Comparison of ENCODE assay signal across 21 mouse cellular contexts in genomic region chr13:21997821-21998220, GRCm38 (mm10). TPM values are rescaled to one million over a fixed set of nuclear protein-coding genes. Genes with fewer than 3 reads are reported as not detected.
DNase-seq lines count a peak whose midpoint lies in the region; ATAC-seq and TF ChIP-seq lines count a peak whose summit lies in the region.
"Had no signal": no experiment of that assay in that cellular context is flagged by ENCODE, and none has a peak within 500 bp of the region (broad histone marks: within the 10 kb centered on the region; RNA-seq: fewer than 3 reads in every experiment).

No protein-coding gene starts in this region.

- WGBS in heart, embryonic 15.5 days = 12% methylated on average over 4 of the region's 4 CpGs
- WGBS in midbrain, embryonic 10.5 days = 4% methylated on average over 4 of the region's 4 CpGs
- WGBS in midbrain, embryonic 13.5 days = 4% methylated on average over 4 of the region's 4 CpGs
- 7% methylated on average over 4 of the region's 4 CpGs for WGBS in embryonic facial prominence, embryonic 12.5 days
- 7% methylated on average over 4 of the region's 4 CpGs for WGBS in limb, embryonic 12.5 days
- WGBS in cerebellum, adult 2 months = 6% methylated on average over 4 of the region's 4 CpGs

- no peak for TF ChIP-seq POLR2A in cerebellum, adult 2 months (IDR thresholded peaks at IDR 0.05; ENCODE audit: borderline replicate concordance, insufficient read depth, low read length)

- TF ChIP-seq CTCF in cerebellum, adult 2 months (IDR thresholded peaks at IDR 0.05; ENCODE audit: borderline replicate concordance, insufficient read depth, low read depth, low read length) = no peak

- no peak for DNase-seq in heart, adult 9 months (ENCODE audit: low spot score in 2 of 2)
- no peak for DNase-seq in midbrain, embryonic 10.5 days (ENCODE audit: low spot score)
- DNase-seq in adrenal gland, adult 2 months = no peak
- no peak for DNase-seq in cerebellum, adult 2 months
- DNase-seq: cerebellum, adult 8-10 months; embryo, embryonic 11 days; heart, postnatal 10 days; kidney, postnatal 36 days; lung, postnatal 36 days; thymus, postnatal 36 days had no signal

- H3K9me3 ChIP-seq in heart, embryonic 15.5 days (replicated peaks) = no peaks in the 10 kb centered on the region
- no peaks in the 10 kb centered on the region for H3K9me3 ChIP-seq in midbrain, embryonic 10.5 days (replicated peaks)
- H3K9me3 ChIP-seq in midbrain, embryonic 13.5 days = no peaks in the 10 kb centered on the region
- H3K9me3 ChIP-seq in embryonic facial prominence, embryonic 12.5 days = no peaks in the 10 kb centered on the region
- H3K9me3 ChIP-seq in limb, embryonic 12.5 days = no peaks in the 10 kb centered on the region
- H3K9me3 ChIP-seq: limb, embryonic 13.5 days had no signal

- H3K9ac ChIP-seq in heart, embryonic 15.5 days = no peak overlapping the region
- no peak overlapping the region for H3K9ac ChIP-seq in midbrain, embryonic 13.5 days (replicated peaks)
- H3K9ac ChIP-seq in embryonic facial prominence, embryonic 12.5 days = no peak overlapping the region
- H3K9ac ChIP-seq in limb, embryonic 12.5 days (replicated peaks) = no peak overlapping the region
- H3K9ac ChIP-seq: limb, embryonic 13.5 days had no signal

- H3K36me3 ChIP-seq in heart, embryonic 15.5 days = no peaks in the 10 kb centered on the region
- no peaks in the 10 kb centered on the region for H3K36me3 ChIP-seq in midbrain, embryonic 10.5 days
- no peaks in the 10 kb centered on the region for H3K36me3 ChIP-seq in midbrain, embryonic 13.5 days
- H3K36me3 ChIP-seq in embryonic facial prominence, embryonic 12.5 days = no peaks in the 10 kb centered on the region
- H3K36me3 ChIP-seq in limb, embryonic 12.5 days = no peaks in the 10 kb centered on the region
- H3K36me3 ChIP-seq: limb, embryonic 13.5 days had no signal

- peak overlapping the region; percentile 62; the same call in 1 of the 2 replicates for H3K4me2 ChIP-seq in heart, embryonic 15.5 days
- no peak overlapping the region for H3K4me2 ChIP-seq in midbrain, embryonic 13.5 days (replicated peaks)
- peak overlapping the region; percentile 33; the same call in 1 of the 2 replicates for H3K4me2 ChIP-seq in embryonic facial prominence, embryonic 12.5 days (replicated peaks)
- peak overlapping the region; percentile 35; the same call in 1 of the 2 replicates for H3K4me2 ChIP-seq in limb, embryonic 12.5 days

- peak overlapping the region; percentile 35; the same call in 1 of the 2 replicates for H3K4me3 ChIP-seq in heart, embryonic 15.5 days
- H3K4me3 ChIP-seq in midbrain, embryonic 10.5 days = peak overlapping the region; percentile 55
- no peak overlapping the region for H3K4me3 ChIP-seq in midbrain, embryonic 13.5 days (replicated peaks)
- no peak overlapping the region for H3K4me3 ChIP-seq in embryonic facial prominence, embryonic 12.5 days
- H3K4me3 ChIP-seq in limb, embryonic 12.5 days (replicated peaks) = no peak overlapping the region
- H3K4me3 ChIP-seq in cerebellum, adult 2 months (replicated peaks; ENCODE audit: insufficient read depth, low read depth, low read length) = no peak overlapping the region

- no peak overlapping the region for H3K27ac ChIP-seq in heart, embryonic 15.5 days
- no peak overlapping the region for H3K27ac ChIP-seq in midbrain, embryonic 10.5 days (replicated peaks)
- no peak overlapping the region for H3K27ac ChIP-seq in midbrain, embryonic 13.5 days
- H3K27ac ChIP-seq in embryonic facial prominence, embryonic 12.5 days = no peak overlapping the region
- no peak overlapping the region for H3K27ac ChIP-seq in limb, embryonic 12.5 days
- H3K27ac ChIP-seq in cerebellum, adult 2 months (ENCODE audit: insufficient read depth, low read length) = no peak overlapping the region
- H3K27ac ChIP-seq: limb, embryonic 13.5 days; stomach, postnatal 0 days had no signal

- H3K4me1 ChIP-seq in heart, embryonic 15.5 days (replicated peaks) = peaks cover 19% of the 10 kb centered on the region
- H3K4me1 ChIP-seq in midbrain, embryonic 10.5 days = peaks cover 35% of the 10 kb centered on the region
- H3K4me1 ChIP-seq in midbrain, embryonic 13.5 days (replicated peaks) = peaks cover 8% of the 10 kb centered on the region; the same call in 1 of the 2 replicates
- H3K4me1 ChIP-seq in embryonic facial prominence, embryonic 12.5 days = peaks cover 3% of the 10 kb centered on the region; the same call in 1 of the 2 replicates
- H3K4me1 ChIP-seq in limb, embryonic 12.5 days (replicated peaks) = peaks cover 16% of the 10 kb centered on the region; the same call in 1 of the 2 replicates
- no peaks in the 10 kb centered on the region for H3K4me1 ChIP-seq in cerebellum, adult 2 months (ENCODE audit: control insufficient read depth, insufficient read depth, low read length)

- ATAC-seq in heart, embryonic 15.5 days (replicated peaks; ENCODE audit: insufficient number of reproducible peaks, insufficient read depth, low FRiP score, low read depth) = no peak
- no peak for ATAC-seq in midbrain, embryonic 13.5 days
- ATAC-seq in embryonic facial prominence, embryonic 12.5 days (ENCODE audit: insufficient number of reproducible peaks, insufficient read depth, low FRiP score, low TSS enrichment) = no peak
- no peak for ATAC-seq in limb, embryonic 12.5 days (ENCODE audit: insufficient number of reproducible peaks, insufficient read depth, low FRiP score, low TSS enrichment, low read depth)
- ATAC-seq: CD4-positive, CD25-positive, alpha-beta regulatory T cell, adult 4 months; Patski had no signal

- peaks cover 78% of the 10 kb centered on the region for H3K27me3 ChIP-seq in heart, embryonic 15.5 days
- peaks cover 95% of the 10 kb centered on the region for H3K27me3 ChIP-seq in midbrain, embryonic 10.5 days (ENCODE audit: low read depth, poor library complexity, severe bottlenecking)
- peaks cover 95% of the 10 kb centered on the region for H3K27me3 ChIP-seq in midbrain, embryonic 13.5 days
- peaks cover 79% of the 10 kb centered on the region for H3K27me3 ChIP-seq in embryonic facial prominence, embryonic 12.5 days
- peaks cover 87% of the 10 kb centered on the region for H3K27me3 ChIP-seq in limb, embryonic 12.5 days
- H3K27me3 ChIP-seq in cerebellum, adult 2 months (ENCODE audit: control insufficient read depth, insufficient read depth, low read length) = peaks cover 17% of the 10 kb centered on the region; the same call in 1 of the 2 replicates
- H3K27me3 ChIP-seq: Patski had no signal

RNA-seq across cellular contexts. Expression of gene Prss16, which starts 11.7 kb away (rescaled TPM):
- 9.5 and 113 TPM in 2 replicates for polyA plus RNA-seq in heart, embryonic 15.5 days (2015; fragmentation: Nextera tagmentation; extraction: Ambion mirVana)
- polyA plus RNA-seq in midbrain, embryonic 10.5 days (2016; fragmentation: Nextera tagmentation; extraction: Ambion mirVana) = not detected in 2 replicates
- polyA plus RNA-seq in midbrain, embryonic 13.5 days (2015; fragmentation: Nextera tagmentation; extraction: Ambion mirVana) = not detected in 2 replicates
- 0.69 and 0.95 TPM in 2 replicates for polyA plus RNA-seq in embryonic facial prominence, embryonic 12.5 days (2016; fragmentation: Nextera tagmentation; extraction: Ambion mirVana)
- 1.2 TPM in 2 replicates for polyA plus RNA-seq in limb, embryonic 12.5 days (2016; fragmentation: Nextera tagmentation; extraction: Ambion mirVana)
- total RNA-seq in adrenal gland, adult 2 months (2021) = under 1 TPM in 1 of 2 experiments, not detected in 1; 0.61 TPM
- 0.35 and 1.0 TPM in 2 replicates for polyA plus RNA-seq in adrenal gland, adult 2 months (2012; rRNA removed)
- polyA plus RNA-seq in cerebellum, adult 2 months (2012; rRNA removed) = 0.36 and 1.1 TPM in 2 replicates
- total RNA-seq: gastrocnemius, adult 18-20 months; heart, postnatal 10 days had no signal
- polyA plus RNA-seq: midbrain, postnatal 0 days had no signal

RNA-seq across cellular contexts. Expression of gene Pom121l2, which starts 16.8 kb away (rescaled TPM):
- polyA plus RNA-seq in heart, embryonic 15.5 days (2015; fragmentation: Nextera tagmentation; extraction: Ambion mirVana) = not detected in 2 replicates
- 0.11 TPM in 1 of 2 replicates, not detected in the other for polyA plus RNA-seq in midbrain, embryonic 10.5 days (2016; fragmentation: Nextera tagmentation; extraction: Ambion mirVana)
- polyA plus RNA-seq in midbrain, embryonic 13.5 days (2015; fragmentation: Nextera tagmentation; extraction: Ambion mirVana) = not detected in 2 replicates
- polyA plus RNA-seq in embryonic facial prominence, embryonic 12.5 days (2016; fragmentation: Nextera tagmentation; extraction: Ambion mirVana) = 0.33 TPM in 1 of 2 replicates, not detected in the other
- 0.30 and 0.32 TPM in 2 replicates for polyA plus RNA-seq in limb, embryonic 12.5 days (2016; fragmentation: Nextera tagmentation; extraction: Ambion mirVana)
- not detected for total RNA-seq in adrenal gland, adult 2 months (2021)
- polyA plus RNA-seq in adrenal gland, adult 2 months (2012; rRNA removed) = not detected in 2 replicates
- not detected in 2 replicates for polyA plus RNA-seq in cerebellum, adult 2 months (2012; rRNA removed)
- total RNA-seq: gastrocnemius, adult 18-20 months; heart, postnatal 10 days had no signal
- polyA plus RNA-seq: CD4-positive, CD25-positive, alpha-beta regulatory T cell, adult 4 months; midbrain, postnatal 0 days; Patski; spleen, adult 2 months; stomach, postnatal 0 days had no signal

RNA-seq across cellular contexts. Expression of gene Hist1h2ah, which starts 37.5 kb away (rescaled TPM):
- 3.5 TPM in 1 of 2 replicates, not detected in the other for polyA plus RNA-seq in heart, embryonic 15.5 days (2015; fragmentation: Nextera tagmentation; extraction: Ambion mirVana)
- 10.6 and 11.4 TPM in 2 replicates for polyA plus RNA-seq in midbrain, embryonic 10.5 days (2016; fragmentation: Nextera tagmentation; extraction: Ambion mirVana)
- 6.2 TPM in 1 of 2 replicates, not detected in the other for polyA plus RNA-seq in midbrain, embryonic 13.5 days (2015; fragmentation: Nextera tagmentation; extraction: Ambion mirVana)
- 8.0 and 8.3 TPM in 2 replicates for polyA plus RNA-seq in embryonic facial prominence, embryonic 12.5 days (2016; fragmentation: Nextera tagmentation; extraction: Ambion mirVana)
- polyA plus RNA-seq in limb, embryonic 12.5 days (2016; fragmentation: Nextera tagmentation; extraction: Ambion mirVana) = 24.8 and 50.4 TPM in 2 replicates
- total RNA-seq in adrenal gland, adult 2 months (2021) = 10 to 100 TPM; 14.2 to 18.9 TPM
- 1.0 and 16.0 TPM in 2 replicates for polyA plus RNA-seq in adrenal gland, adult 2 months (2012; rRNA removed)
- not detected in 2 replicates for polyA plus RNA-seq in cerebellum, adult 2 months (2012; rRNA removed)
- polyA plus RNA-seq: CD4-positive, CD25-positive, alpha-beta regulatory T cell, adult 4 months; stomach, postnatal 0 days had no signal

RNA-seq across cellular contexts. Expression of gene Hist1h2bk, which starts 37.8 kb away (rescaled TPM):
- polyA plus RNA-seq in heart, embryonic 15.5 days (2015; fragmentation: Nextera tagmentation; extraction: Ambion mirVana) = 1.6 and 1.7 TPM in 2 replicates
- 9.4 and 9.7 TPM in 2 replicates for polyA plus RNA-seq in midbrain, embryonic 10.5 days (2016; fragmentation: Nextera tagmentation; extraction: Ambion mirVana)
- polyA plus RNA-seq in midbrain, embryonic 13.5 days (2015; fragmentation: Nextera tagmentation; extraction: Ambion mirVana) = 4.0 and 5.5 TPM in 2 replicates
- 19.4 and 20.1 TPM in 2 replicates for polyA plus RNA-seq in embryonic facial prominence, embryonic 12.5 days (2016; fragmentation: Nextera tagmentation; extraction: Ambion mirVana)
- 21.0 and 25.9 TPM in 2 replicates for polyA plus RNA-seq in limb, embryonic 12.5 days (2016; fragmentation: Nextera tagmentation; extraction: Ambion mirVana)
- total RNA-seq in adrenal gland, adult 2 months (2021) = 10 to 100 TPM; 27.4 to 48.0 TPM
- 1.9 and 3.2 TPM in 2 replicates for polyA plus RNA-seq in adrenal gland, adult 2 months (2012; rRNA removed)
- polyA plus RNA-seq in cerebellum, adult 2 months (2012; rRNA removed) = 0.34 TPM in 1 of 2 replicates, not detected in the other
- polyA plus RNA-seq: midbrain, postnatal 0 days had no signal

RNA-seq across cellular contexts. Expression of gene Hist1h4i, which starts 43.3 kb away (rescaled TPM):
- polyA plus RNA-seq in heart, embryonic 15.5 days (2015; fragmentation: Nextera tagmentation; extraction: Ambion mirVana) = 8.6 and 12.1 TPM in 2 replicates
- 51.3 and 52.5 TPM in 2 replicates for polyA plus RNA-seq in midbrain, embryonic 10.5 days (2016; fragmentation: Nextera tagmentation; extraction: Ambion mirVana)
- polyA plus RNA-seq in midbrain, embryonic 13.5 days (2015; fragmentation: Nextera tagmentation; extraction: Ambion mirVana) = 18.1 and 20.1 TPM in 2 replicates
- polyA plus RNA-seq in embryonic facial prominence, embryonic 12.5 days (2016; fragmentation: Nextera tagmentation; extraction: Ambion mirVana) = 26.8 and 29.2 TPM in 2 replicates
- polyA plus RNA-seq in limb, embryonic 12.5 days (2016; fragmentation: Nextera tagmentation; extraction: Ambion mirVana) = 30.3 and 34.1 TPM in 2 replicates
- total RNA-seq in adrenal gland, adult 2 months (2021) = 10 to 100 TPM; 48.5 to 52.2 TPM
- 11.4 and 12.7 TPM in 2 replicates for polyA plus RNA-seq in adrenal gland, adult 2 months (2012; rRNA removed)
- polyA plus RNA-seq in cerebellum, adult 2 months (2012; rRNA removed) = 8.8 and 9.8 TPM in 2 replicates

Comparison
In these comparisons a context has a peak if more than half of its experiments do, and no peak if none do; other contexts are left out.
1. H3K4me3 ChIP-seq: peak in heart, embryonic 15.5 days (single experiment) and midbrain, embryonic 10.5 days (single experiment); none in midbrain, embryonic 13.5 days (single experiment), embryonic facial prominence, embryonic 12.5 days (single experiment), limb, embryonic 12.5 days (single experiment) and cerebellum, adult 2 months (single experiment).